In the genomic region with DNA sequence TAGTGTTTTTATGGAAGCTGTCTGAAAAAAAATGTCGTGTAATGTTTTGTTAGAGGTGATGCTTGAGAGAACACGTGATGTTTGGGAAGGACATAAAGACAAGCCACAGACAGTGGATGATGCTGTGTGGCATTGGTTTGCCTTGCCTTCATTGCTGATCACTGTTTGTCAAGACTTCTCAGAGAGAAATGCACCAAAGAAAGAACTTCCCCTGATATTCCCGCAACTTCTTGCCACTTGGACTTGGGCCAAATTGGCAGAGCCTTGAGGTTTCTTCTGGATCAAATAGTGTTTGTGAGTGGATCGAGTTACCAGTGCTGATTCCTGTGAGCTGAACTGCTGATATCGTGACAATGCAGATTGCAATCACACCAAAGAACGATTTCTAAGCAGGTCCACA, we compare ENCODE assay signal across 27 mouse cellular contexts.
DNase-seq lines count a peak whose midpoint lies in the region; ATAC-seq and TF ChIP-seq lines count a peak whose summit lies in the region.
"Had no signal": no experiment of that assay in that cellular context is flagged by ENCODE, and none has a peak within 500 bp of the region (broad histone marks: within the 10 kb centered on the region; RNA-seq: fewer than 3 reads in every experiment).

No protein-coding gene starts in this region.

- TF ChIP-seq EP300 in heart, adult 2 months (IDR thresholded peaks at IDR 0.05; ENCODE audit: insufficient read depth, low read depth, low read length): no peak
- TF ChIP-seq EP300 in liver, postnatal 0 days (IDR thresholded peaks at IDR 0.05; ENCODE audit: low read depth): no peak

- peak; percentile 16 for DNase-seq in forebrain, embryonic 11.5 days (ENCODE audit: low spot score)
- DNase-seq in heart, embryonic 10.5 days (ENCODE audit: low spot score): peak; percentile 56
- DNase-seq in heart, adult 2 months: no peak
- DNase-seq in liver, embryonic 11.5 days (ENCODE audit: low spot score): peak; percentile 10
- DNase-seq in liver, postnatal 0 days: no peak
- peak; percentile 9 for DNase-seq in NIH3T3 (ENCODE audit: low read depth)
- DNase-seq: adrenal gland, adult 2 months; adrenal gland, postnatal 10 days; adrenal gland, postnatal 25 days; B cell, adult 2 months; cerebellum, adult 11 months; cerebellum, adult 18-20 months; cerebellum, adult 8-10 months; cerebellum, adult 9-11 months; cerebellum, postnatal 14 days; cerebellum, postnatal 36 days; embryo, embryonic 11 days had no signal

- no peak for ATAC-seq in forebrain, embryonic 11.5 days (replicated peaks; ENCODE audit: low FRiP score)
- ATAC-seq in forebrain, embryonic 13.5 days: no peak
- no peak for ATAC-seq in liver, embryonic 11.5 days (replicated peaks; ENCODE audit: low FRiP score)
- no peak for ATAC-seq in liver, postnatal 0 days
- ATAC-seq: CD4-positive, CD25-positive, alpha-beta regulatory T cell, adult 4 months; forebrain, embryonic 14.5 days; forebrain, embryonic 16.5 days had no signal

- H3K4me1 ChIP-seq in forebrain, embryonic 11.5 days (replicated peaks; ENCODE audit: control insufficient read depth, insufficient read depth, low read length): no peaks in the 10 kb centered on the region
- no peaks in the 10 kb centered on the region for H3K4me1 ChIP-seq in forebrain, embryonic 13.5 days
- H3K4me1 ChIP-seq in heart, embryonic 10.5 days: no peaks in the 10 kb centered on the region
- no peaks in the 10 kb centered on the region for H3K4me1 ChIP-seq in heart, adult 2 months (ENCODE audit: control insufficient read depth, insufficient read depth, low read length)
- no peaks in the 10 kb centered on the region for H3K4me1 ChIP-seq in liver, embryonic 11.5 days (replicated peaks; ENCODE audit: control insufficient read depth, insufficient read depth, low read length)
- no peaks in the 10 kb centered on the region for H3K4me1 ChIP-seq in liver, postnatal 0 days (ENCODE audit: insufficient read depth)
- H3K4me1 ChIP-seq: embryonic facial prominence, embryonic 13.5 days; embryonic facial prominence, embryonic 15.5 days; forebrain, embryonic 10.5 days had no signal

- no peak for TF ChIP-seq CTCF in heart, adult 2 months (IDR thresholded peaks at IDR 0.05)
- TF ChIP-seq CTCF in liver, postnatal 0 days (IDR thresholded peaks at IDR 0.05; ENCODE audit: low read depth): no peak

- no peak for TF ChIP-seq POLR2A in heart, adult 2 months (IDR thresholded peaks at IDR 0.05; ENCODE audit: insufficient read depth, low read depth, low read length)

- no peak overlapping the region for H3K4me2 ChIP-seq in forebrain, embryonic 11.5 days (ENCODE audit: low read depth, low read length, severe bottlenecking)
- no peak overlapping the region for H3K4me2 ChIP-seq in forebrain, embryonic 13.5 days
- no peak overlapping the region for H3K4me2 ChIP-seq in liver, embryonic 11.5 days
- no peak overlapping the region for H3K4me2 ChIP-seq in liver, postnatal 0 days (ENCODE audit: low read depth, low read length)
- H3K4me2 ChIP-seq: embryonic facial prominence, embryonic 13.5 days; embryonic facial prominence, embryonic 15.5 days had no signal

- H3K4me3 ChIP-seq in forebrain, embryonic 11.5 days (ENCODE audit: low read depth, low read length): no peak overlapping the region
- H3K4me3 ChIP-seq in forebrain, embryonic 13.5 days: no peak overlapping the region
- no peak overlapping the region for H3K4me3 ChIP-seq in heart, embryonic 10.5 days
- no peak overlapping the region for H3K4me3 ChIP-seq in heart, adult 2 months
- H3K4me3 ChIP-seq in liver, embryonic 11.5 days (ENCODE audit: low read depth, low read length): no peak overlapping the region
- H3K4me3 ChIP-seq in liver, postnatal 0 days (ENCODE audit: low read depth, low read length): no peak overlapping the region
- H3K4me3 ChIP-seq: embryonic facial prominence, embryonic 13.5 days; embryonic facial prominence, embryonic 15.5 days; erythroblast, embryonic 14.5 days; forebrain, embryonic 10.5 days had no signal

- WGBS in forebrain, embryonic 11.5 days: 89% methylated on average over 6 of the region's 6 CpGs
- 87% methylated on average over 6 of the region's 6 CpGs for WGBS in forebrain, embryonic 13.5 days
- 84% methylated on average over 6 of the region's 6 CpGs for WGBS in heart, embryonic 10.5 days
- 77% methylated on average over 6 of the region's 6 CpGs for WGBS in heart, adult 2 months
- 80% methylated on average over 6 of the region's 6 CpGs for WGBS in liver, embryonic 11.5 days
- 77% methylated on average over 6 of the region's 6 CpGs for WGBS in liver, postnatal 0 days (ENCODE audit: insufficient replicate concordance)

- no peaks in the 10 kb centered on the region; the same call in 1 of the 2 replicates for H3K9me3 ChIP-seq in forebrain, embryonic 11.5 days (ENCODE audit: control insufficient read depth, low read length)
- peaks cover 5% of the 10 kb centered on the region for H3K9me3 ChIP-seq in forebrain, embryonic 13.5 days (replicated peaks)
- no peaks in the 10 kb centered on the region for H3K9me3 ChIP-seq in heart, embryonic 10.5 days
- no peaks in the 10 kb centered on the region; the same call in 1 of the 2 replicates for H3K9me3 ChIP-seq in liver, embryonic 11.5 days (ENCODE audit: control insufficient read depth, low read length)
- H3K9me3 ChIP-seq in liver, postnatal 0 days (ENCODE audit: low read length): 0 out of 2 replicates have a peak, but pooled peaks cover 4% of the 10 kb centered on the region
- H3K9me3 ChIP-seq: embryonic facial prominence, embryonic 15.5 days; G1E had no signal

- no peak overlapping the region for H3K27ac ChIP-seq in forebrain, embryonic 11.5 days (ENCODE audit: low read depth, low read length)
- no peak overlapping the region for H3K27ac ChIP-seq in forebrain, embryonic 13.5 days
- no peak overlapping the region for H3K27ac ChIP-seq in heart, embryonic 10.5 days
- H3K27ac ChIP-seq in heart, adult 2 months: no peak overlapping the region
- H3K27ac ChIP-seq in liver, embryonic 11.5 days (ENCODE audit: low read depth, low read length): no peak overlapping the region
- no peak overlapping the region for H3K27ac ChIP-seq in liver, postnatal 0 days (ENCODE audit: low read depth)
- H3K27ac ChIP-seq: embryonic facial prominence, embryonic 13.5 days; embryonic facial prominence, embryonic 15.5 days; forebrain, embryonic 10.5 days had no signal

- intact Hi-C loops in heart, adult 2 months (cut with DNase I): no loop called here

- no peaks in the 10 kb centered on the region for H3K79me2 ChIP-seq in heart, adult 2 months (replicated peaks; ENCODE audit: control insufficient read depth, insufficient read depth, low read length)

- no peaks in the 10 kb centered on the region for H3K36me3 ChIP-seq in forebrain, embryonic 11.5 days (ENCODE audit: control insufficient read depth, insufficient read depth, low read length)
- no peaks in the 10 kb centered on the region for H3K36me3 ChIP-seq in forebrain, embryonic 13.5 days (ENCODE audit: poor library complexity, severe bottlenecking)
- H3K36me3 ChIP-seq in heart, embryonic 10.5 days: no peaks in the 10 kb centered on the region
- no peaks in the 10 kb centered on the region for H3K36me3 ChIP-seq in heart, adult 2 months (ENCODE audit: control insufficient read depth, insufficient read depth, low read length)
- no peaks in the 10 kb centered on the region for H3K36me3 ChIP-seq in liver, embryonic 11.5 days (ENCODE audit: control insufficient read depth, insufficient read depth, low read length)
- H3K36me3 ChIP-seq in liver, postnatal 0 days (replicated peaks; ENCODE audit: insufficient read depth, low read length): no peaks in the 10 kb centered on the region
- H3K36me3 ChIP-seq: embryonic facial prominence, embryonic 13.5 days; embryonic facial prominence, embryonic 15.5 days; forebrain, embryonic 10.5 days; G1E had no signal

- no peak overlapping the region for H3K9ac ChIP-seq in forebrain, embryonic 11.5 days (ENCODE audit: low read length)
- no peak overlapping the region for H3K9ac ChIP-seq in forebrain, embryonic 13.5 days
- H3K9ac ChIP-seq in heart, adult 2 months (ENCODE audit: low read depth, low read length): no peak overlapping the region
- no peak overlapping the region for H3K9ac ChIP-seq in liver, embryonic 11.5 days (ENCODE audit: low read depth, low read length)
- no peak overlapping the region for H3K9ac ChIP-seq in liver, postnatal 0 days (replicated peaks)
- H3K9ac ChIP-seq: embryonic facial prominence, embryonic 13.5 days; embryonic facial prominence, embryonic 15.5 days had no signal

- peaks cover 7% of the 10 kb centered on the region; the same call in 1 of the 2 replicates for H3K27me3 ChIP-seq in forebrain, embryonic 11.5 days (ENCODE audit: control insufficient read depth, insufficient read depth, low read length)
- peaks cover 26% of the 10 kb centered on the region for H3K27me3 ChIP-seq in forebrain, embryonic 13.5 days
- peaks cover 13% of the 10 kb centered on the region for H3K27me3 ChIP-seq in heart, embryonic 10.5 days (ENCODE audit: insufficient read depth, poor library complexity, severe bottlenecking)
- H3K27me3 ChIP-seq in heart, adult 2 months (ENCODE audit: control insufficient read depth, insufficient read depth, low read length): 0 out of 2 replicates have a peak, but pooled peaks cover 2% of the 10 kb centered on the region
- peaks cover 11% of the 10 kb centered on the region; the same call in 1 of the 2 replicates for H3K27me3 ChIP-seq in liver, embryonic 11.5 days (replicated peaks; ENCODE audit: control insufficient read depth, insufficient read depth, low read length)
- H3K27me3 ChIP-seq in liver, postnatal 0 days (ENCODE audit: insufficient read depth, low read length): peaks cover 4% of the 10 kb centered on the region; the same call in 1 of the 2 replicates
- H3K27me3 ChIP-seq: CH12.LX had no signal

Comparison
In these comparisons a context has a peak if more than half of its experiments do, and no peak if none do; other contexts are left out.
1. DNase-seq: peak in forebrain, embryonic 11.5 days (single experiment), heart, embryonic 10.5 days (single experiment), liver, embryonic 11.5 days (single experiment) and NIH3T3 (single experiment); none in heart, adult 2 months (0 of 2) and liver, postnatal 0 days (single experiment).